Mouse (Mus musculus) heart, embryonic 11.5 days (tissue): Measurements from ENCODE around the gene Robo2. TPM values are rescaled to one million over a fixed set of nuclear protein-coding genes. Genes with fewer than 3 reads are reported as not detected.

ENCODE experiments used
- ATAC-seq: fragments of 200-750 bp; cut with Nextera tagmentation; replicated peaks from 2 replicates; pipeline ENCODE4 v1.8.0; 2017; ENCODE audit warnings: moderate library complexity; ENCODE audit not compliant: insufficient number of reproducible peaks, low FRiP score, low TSS enrichment
- H3K27ac ChIP-seq: fragments of 300-500 bp; sonication (generic); 2 replicates; pipeline ENCODE4 v1.5.1; 2014; ENCODE audit warnings: mild to moderate bottlenecking, low read depth, low read length
- H3K27me3 ChIP-seq: fragments of 300-500 bp; sonication (generic); 2 replicates; pipeline ENCODE4 v1.6.1; 2014; ENCODE audit warnings: mild to moderate bottlenecking, low read length, mixed read lengths; ENCODE audit not compliant: control insufficient read depth, insufficient read depth
- H3K36me3 ChIP-seq: fragments of 300-500 bp; sonication (generic); 2 replicates; pipeline ENCODE4 v1.6.1; 2014; ENCODE audit warnings: mild to moderate bottlenecking, low read length, moderate library complexity, mixed read lengths; ENCODE audit not compliant: control insufficient read depth, insufficient read depth
- H3K4me1 ChIP-seq: fragments of 300-500 bp; sonication (generic); 2 replicates; pipeline ENCODE4 v1.6.1; 2014; ENCODE audit warnings: low read length; ENCODE audit not compliant: control insufficient read depth, insufficient read depth
- H3K4me2 ChIP-seq: fragments of 300-500 bp; sonication (generic); 2 replicates; pipeline ENCODE4 v1.6.1; 2014; ENCODE audit warnings: mild to moderate bottlenecking, moderate library complexity
- H3K4me3 ChIP-seq: fragments of 300-500 bp; sonication (generic); 2 replicates; pipeline ENCODE4 v1.5.1; 2014; ENCODE audit warnings: low read depth, low read length
- H3K9ac ChIP-seq: fragments of 300-500 bp; sonication (generic); 2 replicates; pipeline ENCODE4 v1.6.1; 2014; ENCODE audit warnings: mild to moderate bottlenecking, low read depth, low read length, moderate library complexity
- H3K9me3 ChIP-seq: fragments of 300-500 bp; sonication (generic); replicated peaks from 2 replicates; pipeline ENCODE4 v1.6.1; 2016; ENCODE audit warnings: low read length; ENCODE audit not compliant: control insufficient read depth
- WGBS: fragments of 180-500 bp; shearing (Covaris S2); extraction: QIAGEN DNeasy Blood & Tissue Kit; methylation state at CpG from one replicate; pipeline ENCODE4 v1.1.7; 2014; ENCODE audit not compliant: insufficient replicate concordance; 5-methylcytosine and 5-hydroxymethylcytosine counted together
- polyA plus RNA-seq: library from polyadenylated mRNA; unstranded; fragments of >200 nt; fragmentation: Nextera tagmentation; extraction: Ambion mirVana; gene quantifications from 2 replicates; pipeline ENCODE4 v1.2.1, GENCODE M21; 2014

Gene Robo2
- 18.8 and 22.1 TPM in 2 replicates for polyA plus RNA-seq

GRCm38 (mm10) chr16:74411481-74412251 lies at the start of gene Robo2:
TSS of gene Robo2 (minus strand) at chr16:74411825.
- H3K4me1 ChIP-seq = no peaks in the 10 kb centered on the region
- peak within 1 kb of the TSS; percentile 68 for H3K4me2 ChIP-seq
- no peaks in the 10 kb centered on the region for H3K36me3 ChIP-seq
- peak within 1 kb of the TSS; percentile 67 for H3K4me3 ChIP-seq
- peak; percentile 72 for ATAC-seq
- peak within 1 kb of the TSS; percentile 59 for H3K9ac ChIP-seq
- WGBS = 1% methylated on average over 38 of the region's 43 CpGs
- H3K27ac ChIP-seq = peak within 1 kb of the TSS; percentile 15; the same call in 1 of the 2 replicates
- H3K9me3 ChIP-seq = no peaks in the 10 kb centered on the region
- H3K27me3 ChIP-seq = no peaks in the 10 kb centered on the region

- no peaks in the 10 kb centered on the region for H3K4me1 ChIP-seq
Measured at GRCm38 (mm10) chr16:74458138-74458537, 46.5 kb upstream of the Robo2 start.

GRCm38 (mm10) chr16:74457736-74458135 lies 46.1 kb upstream of the Robo2 start:
- Histone ChIP-seq H3K27ac (no peak overlapping the region), H3K27me3 (no peaks in the 10 kb centered on the region), H3K9me3 (no peaks in the 10 kb centered on the region), H3K4me2 (no peak overlapping the region), H3K4me3 (no peak overlapping the region), H3K4me1 (no peaks in the 10 kb centered on the region), H3K9ac (no peak overlapping the region), H3K36me3 (no peaks in the 10 kb centered on the region)
- 86% methylated on average over 8 of the region's 8 CpGs for whole genome bisulfite sequencing
- no peak for ATAC-seq

More at GRCm38 (mm10) chr16:74458138-74458537, 46.5 kb upstream of the Robo2 start:
- ATAC-seq = no peak
- Histone ChIP-seq H3K4me3 (no peak overlapping the region), H3K27me3 (no peaks in the 10 kb centered on the region), H3K27ac (no peak overlapping the region), H3K4me2 (no peak overlapping the region), H3K9ac (no peak overlapping the region), H3K9me3 (no peaks in the 10 kb centered on the region), H3K36me3 (no peaks in the 10 kb centered on the region)
- 75% methylated on average over 3 of the region's 3 CpGs for WGBS

GRCm38 (mm10) chr16:74456808-74457470 lies 45.3 kb upstream of the Robo2 start:
- Histone ChIP-seq H3K9ac (no peak overlapping the region), H3K4me2 (no peak overlapping the region), H3K4me1 (no peaks in the 10 kb centered on the region), H3K4me3 (no peak overlapping the region), H3K27me3 (no peaks in the 10 kb centered on the region), H3K36me3 (no peaks in the 10 kb centered on the region), H3K27ac (no peak overlapping the region), H3K9me3 (no peaks in the 10 kb centered on the region)
- no peak for ATAC-seq
- 81% methylated on average over 5 of the region's 5 CpGs for WGBS

GRCm38 (mm10) chr16:74455179-74455578 lies 43.6 kb upstream of the Robo2 start:
- Histone ChIP-seq H3K4me1 (no peaks in the 10 kb centered on the region), H3K27ac (no peak overlapping the region), H3K9ac (no peak overlapping the region), H3K4me3 (no peak overlapping the region), H3K36me3 (no peaks in the 10 kb centered on the region), H3K4me2 (no peak overlapping the region), H3K27me3 (no peaks in the 10 kb centered on the region), H3K9me3 (no peaks in the 10 kb centered on the region)
- 51% methylated on average over 2 of the region's 2 CpGs for WGBS
- ATAC-seq = no peak

- H3K27me3 ChIP-seq = no peaks in the 10 kb centered on the region
- H3K27ac ChIP-seq = no peak overlapping the region
- WGBS = 91% methylated on average over 4 of the region's 4 CpGs
- no peaks in the 10 kb centered on the region for H3K9me3 ChIP-seq
- no peak overlapping the region for H3K4me2 ChIP-seq
- no peak overlapping the region for H3K9ac ChIP-seq
- no peak for ATAC-seq
- H3K4me1 ChIP-seq = no peaks in the 10 kb centered on the region
- H3K36me3 ChIP-seq = no peaks in the 10 kb centered on the region
- H3K4me3 ChIP-seq = no peak overlapping the region
Measured at GRCm38 (mm10) chr16:74448025-74448424, 36.4 kb upstream of the Robo2 start.

GRCm38 (mm10) chr16:74427071-74427470 lies 15.4 kb upstream of the Robo2 start:
- no peak for ATAC-seq
- no peak overlapping the region for H3K4me2 ChIP-seq
- no peak overlapping the region for H3K9ac ChIP-seq
- H3K9me3 ChIP-seq = no peaks in the 10 kb centered on the region
- no peak overlapping the region for H3K27ac ChIP-seq
- no peak overlapping the region for H3K4me3 ChIP-seq
- H3K4me1 ChIP-seq = no peaks in the 10 kb centered on the region; the same call in 1 of the 2 replicates
- no peaks in the 10 kb centered on the region for H3K36me3 ChIP-seq
- no peaks in the 10 kb centered on the region for H3K27me3 ChIP-seq
- WGBS = 64% methylated on average over 2 of the region's 2 CpGs

GRCm38 (mm10) chr16:74420324-74420723 lies 8.7 kb upstream of the Robo2 start:
- 71% methylated on average over 2 of the region's 2 CpGs for WGBS
- Histone ChIP-seq H3K4me3 (no peak overlapping the region), H3K36me3 (no peaks in the 10 kb centered on the region), H3K27ac (no peak overlapping the region), H3K9ac (no peak overlapping the region), H3K4me2 (no peak overlapping the region), H3K9me3 (no peaks in the 10 kb centered on the region), H3K27me3 (no peaks in the 10 kb centered on the region), H3K4me1 (no peaks in the 10 kb centered on the region; the same call in 1 of the 2 replicates)
- ATAC-seq = no peak
